Mouse (Mus musculus): ENCODE measurements around the gene Ldhb. TPM values are rescaled to one million over a fixed set of nuclear protein-coding genes. Genes with fewer than 3 reads are reported as not detected.

Ldhb gene
- polyA plus RNA-seq (2015; fragmentation: Nextera tagmentation; extraction: Ambion mirVana), result 93.4 and 100 TPM in 2 replicates

DNA sequence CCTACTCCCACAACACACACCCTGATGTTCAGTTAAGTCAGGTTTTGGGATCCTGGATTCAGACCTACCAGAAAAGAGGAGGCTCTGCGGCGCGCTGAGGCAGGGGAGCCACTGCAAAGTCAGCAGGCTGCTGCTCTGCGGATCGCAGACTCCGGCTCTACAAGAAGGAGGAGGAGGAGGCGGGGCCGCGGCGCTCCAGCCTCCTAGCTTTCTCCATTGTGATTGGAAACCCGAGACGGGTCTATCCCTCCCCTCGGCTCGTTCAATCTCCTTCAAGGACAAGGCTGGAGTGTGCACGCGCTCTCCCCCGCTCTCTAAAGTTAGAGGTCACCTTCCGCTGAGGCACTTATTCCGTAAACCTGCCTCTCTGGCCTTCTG is at the start of gene Ldhb:
Ldhb (minus strand) TSS at position 173 of the 378 bp plus-strand sequence.

DNA sequence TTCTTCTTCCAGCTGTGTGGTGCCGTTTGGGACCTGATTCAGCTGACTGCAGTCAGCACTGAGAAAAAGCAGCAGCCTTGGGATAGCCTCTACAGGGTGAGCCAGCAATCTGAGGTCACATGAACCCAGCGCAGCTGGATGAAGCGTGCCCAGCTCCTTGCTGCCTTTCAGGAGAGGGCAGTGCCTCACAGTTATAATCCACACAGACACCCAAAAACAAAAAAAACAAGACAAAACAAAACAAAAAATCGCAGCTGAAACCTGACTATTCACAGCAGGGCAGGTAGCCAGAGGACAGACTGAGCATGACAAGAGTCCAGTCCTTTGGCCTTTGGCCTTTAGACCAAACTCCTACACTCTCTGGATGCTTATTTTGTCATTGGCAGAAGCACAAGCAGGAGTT is 35.0 kb downstream of the Ldhb start, which contains the start of gene Gys2:
Gys2 (minus strand) TSS at position 309 of the 403 bp plus-strand sequence.

Other genes with a start within 250 kb of the Ldhb start
- not detected in 2 replicates for gene Iapp, start 209.5 kb downstream of the Ldhb start, polyA plus RNA-seq (2015; fragmentation: Nextera tagmentation; extraction: Ambion mirVana)
- gene Slco1a5, start 185.0 kb downstream of the Ldhb start, polyA plus RNA-seq (2015; fragmentation: Nextera tagmentation; extraction: Ambion mirVana), result not detected in 2 replicates
- 13.8 and 18.9 TPM in 2 replicates for gene Pyroxd1, start 162.3 kb downstream of the Ldhb start, polyA plus RNA-seq (2015; fragmentation: Nextera tagmentation; extraction: Ambion mirVana)
- gene Recql, start 120.9 kb downstream of the Ldhb start, polyA plus RNA-seq (2015; fragmentation: Nextera tagmentation; extraction: Ambion mirVana), result 9.9 and 15.0 TPM in 2 replicates
- gene Golt1b, start 120.7 kb downstream of the Ldhb start, polyA plus RNA-seq (2015; fragmentation: Nextera tagmentation; extraction: Ambion mirVana), result 40.7 and 50.1 TPM in 2 replicates
- gene Spx, start 94.5 kb downstream of the Ldhb start, polyA plus RNA-seq (2015; fragmentation: Nextera tagmentation; extraction: Ambion mirVana), result 0.25 and 0.68 TPM in 2 replicates
- gene Gys2, start 34.8 kb downstream of the Ldhb start, polyA plus RNA-seq (2015; fragmentation: Nextera tagmentation; extraction: Ambion mirVana), result 2.9 and 6.7 TPM in 2 replicates
- 26.7 and 52.3 TPM in 2 replicates for gene Kcnj8, start 63.7 kb upstream of the Ldhb start, polyA plus RNA-seq (2015; fragmentation: Nextera tagmentation; extraction: Ambion mirVana)
- 4.8 and 6.2 TPM in 2 replicates for gene Abcc9, start 194.4 kb upstream of the Ldhb start, polyA plus RNA-seq (2015; fragmentation: Nextera tagmentation; extraction: Ambion mirVana)
- gene Cmas, start 248.7 kb upstream of the Ldhb start, polyA plus RNA-seq (2015; fragmentation: Nextera tagmentation; extraction: Ambion mirVana), result 61.9 and 68.2 TPM in 2 replicates

All from adrenal gland, postnatal 0 days (tissue).